Mouse (Mus musculus) thymus, postnatal 10 days (tissue): ENCODE results near the gene Cpeb2.

Experiments used
- DNase-seq, 2 experiments: peaks; one replicate each; pipeline ENCODE4 v3.0.0; 2021; ENCODE audit warnings: low spot score in 2 of 2

Cpeb2 gene

GRCm38 (mm10) chr5:43237238-43237637 is 4.3 kb downstream of the Cpeb2 start:
- no peak for DNase-seq

- no peak for DNase-seq
Measured at GRCm38 (mm10) chr5:43239141-43239835, 6.3 kb downstream of the Cpeb2 start.

- DNase-seq = no peak
Measured at GRCm38 (mm10) chr5:43240729-43241128, 7.8 kb downstream of the Cpeb2 start.

- no peak for DNase-seq
Measured at GRCm38 (mm10) chr5:43246236-43246635, 13.3 kb downstream of the Cpeb2 start.

GRCm38 (mm10) chr5:43246954-43247353 is 14.0 kb downstream of the Cpeb2 start:
- no peak for DNase-seq

- DNase-seq = no peak
Measured at GRCm38 (mm10) chr5:43248001-43248430, 15.0 kb downstream of the Cpeb2 start.

GRCm38 (mm10) chr5:43257490-43257889 is 24.5 kb downstream of the Cpeb2 start:
- DNase-seq = no peak

- no peak for DNase-seq
Measured at GRCm38 (mm10) chr5:43258472-43259142, 25.6 kb downstream of the Cpeb2 start.

- DNase-seq = no peak
Measured at GRCm38 (mm10) chr5:43261814-43262213, 28.8 kb downstream of the Cpeb2 start.

GRCm38 (mm10) chr5:43263951-43264350 is 31.0 kb downstream of the Cpeb2 start:
- DNase-seq = no peak

- no peak for DNase-seq
Measured at GRCm38 (mm10) chr5:43264696-43265095, 31.7 kb downstream of the Cpeb2 start.

- no peak for DNase-seq
Measured at GRCm38 (mm10) chr5:43277982-43278381, 45.0 kb downstream of the Cpeb2 start.

- DNase-seq = no peak
Measured at GRCm38 (mm10) chr5:43279774-43280173, 46.8 kb downstream of the Cpeb2 start.

- DNase-seq = no peak
Measured at GRCm38 (mm10) chr5:43285756-43286155, 52.8 kb downstream of the Cpeb2 start.

GRCm38 (mm10) chr5:43289752-43290446 is 56.9 kb downstream of the Cpeb2 start:
- no peak for DNase-seq

GRCm38 (mm10) chr5:43293136-43293535 is 60.2 kb downstream of the Cpeb2 start:
- no peak for DNase-seq

- DNase-seq = no peak
Measured at GRCm38 (mm10) chr5:43297459-43297858, 64.5 kb downstream of the Cpeb2 start.

GRCm38 (mm10) chr5:43298975-43299374 is 66.0 kb downstream of the Cpeb2 start:
- DNase-seq = no peak

GRCm38 (mm10) chr5:43300076-43300475 is 67.1 kb downstream of the Cpeb2 start:
- DNase-seq = no peak

- DNase-seq = no peak
Measured at GRCm38 (mm10) chr5:43300979-43301378, 68.0 kb downstream of the Cpeb2 start.

- no peak for DNase-seq
Measured at GRCm38 (mm10) chr5:43303504-43303903, 70.5 kb downstream of the Cpeb2 start.

- no peak for DNase-seq
Measured at GRCm38 (mm10) chr5:43305449-43305848, 72.5 kb downstream of the Cpeb2 start.

- DNase-seq = no peak
Measured at GRCm38 (mm10) chr5:43309961-43310360, 77.0 kb downstream of the Cpeb2 start.
